Comparison of ENCODE assay signal across 9 mouse cellular contexts in the genomic region with DNA sequence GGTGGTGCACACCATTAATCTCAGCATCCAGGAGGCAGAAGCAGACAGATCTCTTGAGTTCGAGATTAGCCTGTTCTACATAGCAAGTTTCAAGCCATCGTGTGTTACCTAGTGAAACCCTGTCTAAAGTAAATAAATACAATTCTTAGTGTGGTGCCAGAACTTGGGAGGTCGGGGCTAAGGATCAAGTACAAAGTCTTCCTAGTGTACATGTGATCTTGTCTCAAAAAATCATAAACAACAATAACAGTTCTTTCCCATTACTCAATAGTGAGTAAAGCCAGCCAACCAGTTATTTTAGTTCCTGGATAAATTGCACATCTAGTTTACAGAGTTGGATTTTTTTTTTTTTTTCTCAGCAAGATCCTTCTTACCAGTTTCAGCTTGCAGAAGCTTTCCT. TPM values are rescaled to one million over a fixed set of nuclear protein-coding genes. Genes with fewer than 3 reads are reported as not detected.
A peak's percentile ranks its signal among the peaks of the same experiment; 100 is the strongest.
DNase-seq lines count a peak whose midpoint lies in the region; ATAC-seq and TF ChIP-seq lines count a peak whose summit lies in the region.
"Had no signal": no experiment of that assay in that cellular context is flagged by ENCODE, and none has a peak within 500 bp of the region (broad histone marks: within the 10 kb centered on the region; RNA-seq: fewer than 3 reads in every experiment).

No protein-coding gene starts in this region.

- no peak for DNase-seq in gastrocnemius, adult 2 months
- DNase-seq in gastrocnemius, adult 18-20 months (ENCODE audit: low spot score): no peak
- no peak for DNase-seq in testis, postnatal 10 days (ENCODE audit: low spot score)
- DNase-seq in liver, embryonic 13.5 days: no peak
- no peak for DNase-seq in frontal cortex, postnatal 14 days (ENCODE audit: low spot score in 2 of 2)
- DNase-seq in frontal cortex, postnatal 36 days (ENCODE audit: low spot score in 2 of 2): no peak

- TF ChIP-seq POLR2A in testis, adult 2 months (IDR thresholded peaks at IDR 0.05; ENCODE audit: control insufficient read depth, low read depth, low read length): no peak

- no peak for ATAC-seq in liver, embryonic 13.5 days (ENCODE audit: low read depth)
- ATAC-seq in activated CD4-positive, CD25-positive, alpha-beta regulatory T cell, adult 4 months: no peak

- H3K4me3 ChIP-seq in gastrocnemius, adult 2 months: peak overlapping the region; percentile 75
- peak overlapping the region; percentile 98; the same call in 1 of the 2 replicates for H3K4me3 ChIP-seq in testis, adult 2 months (ENCODE audit: control insufficient read depth, low read depth, low read length)
- peak overlapping the region; percentile 75 for H3K4me3 ChIP-seq in liver, embryonic 13.5 days (replicated peaks)

- peak overlapping the region; percentile 87 for H3K9ac ChIP-seq in liver, embryonic 13.5 days

- H3K36me3 ChIP-seq in testis, adult 2 months (ENCODE audit: control insufficient read depth, insufficient read depth, low read length): peaks cover 4% of the 10 kb centered on the region; the same call in 1 of the 2 replicates
- H3K36me3 ChIP-seq in liver, embryonic 13.5 days: peaks cover 30% of the 10 kb centered on the region

- H3K9me3 ChIP-seq in liver, embryonic 13.5 days (replicated peaks): no peaks in the 10 kb centered on the region

- H3K27me3 ChIP-seq in testis, adult 2 months (ENCODE audit: control insufficient read depth, insufficient read depth, low read length): no peaks in the 10 kb centered on the region
- H3K27me3 ChIP-seq in liver, embryonic 13.5 days: no peaks in the 10 kb centered on the region

- TF ChIP-seq CTCF in gastrocnemius, adult 2 months (IDR thresholded peaks at IDR 0.05): no peak
- no peak for TF ChIP-seq CTCF in testis, adult 2 months (IDR thresholded peaks at IDR 0.05; ENCODE audit: control insufficient read depth, insufficient read depth, insufficient replicate concordance, low read depth, low read length)

- peaks cover 11% of the 10 kb centered on the region for H3K4me1 ChIP-seq in testis, adult 2 months (ENCODE audit: control insufficient read depth, insufficient read depth, low read length)
- peaks cover 49% of the 10 kb centered on the region for H3K4me1 ChIP-seq in liver, embryonic 13.5 days (replicated peaks)

- peak overlapping the region; percentile 82 for H3K4me2 ChIP-seq in liver, embryonic 13.5 days

- peak overlapping the region; percentile 87 for H3K27ac ChIP-seq in gastrocnemius, adult 2 months
- no peak overlapping the region; the same call in 1 of the 2 replicates for H3K27ac ChIP-seq in testis, adult 2 months (ENCODE audit: control insufficient read depth, insufficient read depth, low read depth, low read length)
- H3K27ac ChIP-seq in liver, embryonic 13.5 days: peak overlapping the region; percentile 77; the same call in 1 of the 2 replicates

- intact Hi-C loops in gastrocnemius, adult 2 months (cut with DNase I): loop anchor here (5.0 kb wide), 1 partner anchor 177 kb away; no protein-coding TSS in a partner anchor

- whole genome bisulfite sequencing in liver, embryonic 13.5 days (ENCODE audit: insufficient replicate concordance): 37% methylated on average over 3 of the region's 3 CpGs

RNA-seq across cellular contexts. Expression of gene Akip1, which starts 1.0 kb away (rescaled TPM):
- total RNA-seq in gastrocnemius, adult 2 months (2021): 10 to 100 TPM; 10.3 to 17.8 TPM
- 10 to 100 TPM; 16.4 to 19.3 TPM for total RNA-seq in gastrocnemius, adult 18-20 months (2021)
- polyA plus RNA-seq in testis, adult 2 months (2012; rRNA removed): 34.3 and 37.8 TPM in 2 replicates
- 51.9 and 53.3 TPM in 2 replicates for polyA plus RNA-seq in liver, embryonic 13.5 days (2015; fragmentation: Nextera tagmentation; extraction: Ambion mirVana)
- 10 to 100 TPM; 25.5 to 35.6 TPM for polyA plus RNA-seq in activated CD4-positive, CD25-positive, alpha-beta regulatory T cell, adult 4 months (2017; shearing (Covaris generic))

RNA-seq across cellular contexts. Expression of gene St5, which starts 1.1 kb away (rescaled TPM):
- total RNA-seq in gastrocnemius, adult 2 months (2021): 1 to 10 TPM; 6.8 to 7.7 TPM
- total RNA-seq in gastrocnemius, adult 18-20 months (2021): 1 to 10 TPM; 6.0 to 8.2 TPM
- polyA plus RNA-seq in testis, adult 2 months (2012; rRNA removed): 28.2 and 35.3 TPM in 2 replicates
- polyA plus RNA-seq in liver, embryonic 13.5 days (2015; fragmentation: Nextera tagmentation; extraction: Ambion mirVana): 16.5 and 20.3 TPM in 2 replicates
- polyA plus RNA-seq in activated CD4-positive, CD25-positive, alpha-beta regulatory T cell, adult 4 months (2017; shearing (Covaris generic)): 1 to 10 TPM; 1.3 to 1.7 TPM

RNA-seq across cellular contexts. Expression of gene BC051019, which starts 19.2 kb away (rescaled TPM):
- not detected for total RNA-seq in gastrocnemius, adult 2 months (2021)
- not detected for total RNA-seq in gastrocnemius, adult 18-20 months (2021)
- 0.40 and 0.57 TPM in 2 replicates for polyA plus RNA-seq in testis, adult 2 months (2012; rRNA removed)
- 0.07 and 0.08 TPM in 2 replicates for polyA plus RNA-seq in liver, embryonic 13.5 days (2015; fragmentation: Nextera tagmentation; extraction: Ambion mirVana)
- under 1 TPM in 1 of 2 experiments, not detected in 1; 0.26 TPM for polyA plus RNA-seq in activated CD4-positive, CD25-positive, alpha-beta regulatory T cell, adult 4 months (2017; shearing (Covaris generic))
- total RNA-seq: left cerebral cortex, postnatal 36 days had no signal

RNA-seq across cellular contexts. Expression of gene Ascl3, which starts 27.1 kb away (rescaled TPM):
- not detected for total RNA-seq in gastrocnemius, adult 2 months (2021)
- not detected for total RNA-seq in gastrocnemius, adult 18-20 months (2021)
- polyA plus RNA-seq in testis, adult 2 months (2012; rRNA removed): 0.95 and 1.0 TPM in 2 replicates
- not detected in 2 replicates for polyA plus RNA-seq in liver, embryonic 13.5 days (2015; fragmentation: Nextera tagmentation; extraction: Ambion mirVana)
- polyA plus RNA-seq in activated CD4-positive, CD25-positive, alpha-beta regulatory T cell, adult 4 months (2017; shearing (Covaris generic)): not detected
- total RNA-seq: left cerebral cortex, postnatal 36 days had no signal

RNA-seq across cellular contexts. Expression of gene Tmem9b, which starts 48.2 kb away (rescaled TPM):
- 10 to 100 TPM; 28.1 to 30.4 TPM for total RNA-seq in gastrocnemius, adult 2 months (2021)
- total RNA-seq in gastrocnemius, adult 18-20 months (2021): 10 to 100 TPM; 28.8 to 29.0 TPM
- polyA plus RNA-seq in testis, adult 2 months (2012; rRNA removed): 29.3 and 31.5 TPM in 2 replicates
- polyA plus RNA-seq in liver, embryonic 13.5 days (2015; fragmentation: Nextera tagmentation; extraction: Ambion mirVana): 40.8 and 42.6 TPM in 2 replicates
- polyA plus RNA-seq in activated CD4-positive, CD25-positive, alpha-beta regulatory T cell, adult 4 months (2017; shearing (Covaris generic)): 100 to 1,000 TPM; 118 to 122 TPM
